Mouse (Mus musculus): ENCODE data around the gene Gnl3. TPM values are rescaled to one million over a fixed set of nuclear protein-coding genes. Genes with fewer than 3 reads are reported as not detected.
A peak's percentile ranks its signal among the peaks of the same experiment; 100 is the strongest.

Gnl3 gene
- 53.5 and 59.6 TPM in 2 replicates for polyA plus RNA-seq (2015; fragmentation: Nextera tagmentation; extraction: Ambion mirVana)

DNA sequence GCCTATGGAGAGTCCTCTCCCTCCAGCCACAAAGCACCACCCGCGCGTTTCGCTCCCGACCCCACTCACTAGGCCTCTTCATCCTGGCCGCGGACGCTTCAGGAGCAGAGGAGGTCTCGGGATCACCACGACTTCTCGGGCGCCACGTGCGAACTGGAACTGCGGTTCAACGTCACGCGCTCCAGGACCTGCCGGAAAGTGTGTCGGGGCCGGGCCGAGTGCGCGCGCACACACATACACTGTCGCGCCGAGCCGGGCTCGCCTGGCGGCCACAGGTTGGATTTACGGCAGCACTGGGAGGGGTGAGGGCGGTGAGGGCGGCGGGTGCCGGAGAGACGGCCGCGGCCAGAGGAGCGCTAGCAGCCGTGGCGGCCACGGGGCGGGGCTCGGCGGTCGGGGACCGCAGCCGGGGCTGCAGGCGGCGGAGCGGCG lies at the start of gene Gnl3, which contains the start of gene Pbrm1:
Gnl3 (minus strand) TSS at position 293 of the 432 bp plus-strand sequence.
Pbrm1 (plus strand) TSS at position 279 of the 432 bp plus-strand sequence.
- Histone ChIP-seq H3K4me1 (replicated peaks; ENCODE audit: control insufficient read depth, insufficient read depth, low read length) (peaks cover 5% of the 10 kb centered on the region; the same call in 1 of the 2 replicates), H3K9me3 (ENCODE audit: control insufficient read depth) (no peaks in the 10 kb centered on the region), H3K4me2 (replicated peaks; ENCODE audit: low read depth) (peak within 1 kb of the TSS; percentile 88), H3K9ac (ENCODE audit: low read depth, low read length) (peak within 1 kb of the TSS; percentile 90), H3K36me3 (ENCODE audit: control insufficient read depth, insufficient read depth) (peaks cover 21% of the 10 kb centered on the region), H3K27me3 (replicated peaks; ENCODE audit: control insufficient read depth, insufficient read depth, low read length) (no peaks in the 10 kb centered on the region), H3K27ac (ENCODE audit: low read depth, low read length) (peak within 1 kb of the TSS; percentile 99), H3K4me3 (ENCODE audit: low read depth, low read length) (peak within 1 kb of the TSS; percentile 75)
- under 1% methylated on average over 44 of the region's 53 CpGs for WGBS
- TF ChIP-seq CTCF (IDR thresholded peaks at IDR 0.05; ENCODE audit: low read depth) = peak; percentile 51
- ATAC-seq = peak; percentile 94

DNA sequence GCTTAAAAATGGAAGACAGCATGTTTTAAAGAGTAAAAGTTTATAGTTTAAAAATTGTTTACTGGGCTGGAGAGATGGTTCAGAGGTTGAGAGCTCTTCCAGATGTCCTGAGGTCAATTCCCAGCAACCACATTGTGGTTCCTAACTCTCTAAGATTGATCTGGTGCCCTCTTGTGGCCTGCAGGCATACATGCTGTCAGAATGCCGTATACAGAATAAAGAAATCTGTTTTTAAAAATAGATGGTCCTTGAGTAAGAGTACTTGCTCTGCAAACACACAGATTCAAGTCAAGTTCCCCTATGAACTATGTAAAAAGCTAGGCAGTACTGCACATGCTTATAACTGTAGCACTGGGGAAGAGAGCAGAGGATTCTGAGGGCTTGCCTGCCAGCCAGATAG lies 43.3 kb upstream of the Gnl3 start:
- Histone ChIP-seq H3K9ac (ENCODE audit: low read depth, low read length) (no peak overlapping the region), H3K4me1 (replicated peaks; ENCODE audit: control insufficient read depth, insufficient read depth, low read length) (no peaks in the 10 kb centered on the region), H3K27ac (ENCODE audit: low read depth, low read length) (no peak overlapping the region), H3K27me3 (replicated peaks; ENCODE audit: control insufficient read depth, insufficient read depth, low read length) (no peaks in the 10 kb centered on the region), H3K4me3 (ENCODE audit: low read depth, low read length) (no peak overlapping the region), H3K4me2 (replicated peaks; ENCODE audit: low read depth) (no peak overlapping the region), H3K36me3 (ENCODE audit: control insufficient read depth, insufficient read depth) (peaks cover 38% of the 10 kb centered on the region), H3K9me3 (ENCODE audit: control insufficient read depth) (no peaks in the 10 kb centered on the region)
- peak; percentile 64 for TF ChIP-seq CTCF (IDR thresholded peaks at IDR 0.05; ENCODE audit: low read depth)
- no peak for ATAC-seq
- 59% methylated on average over 1 of the region's 1 CpGs for WGBS

DNA sequence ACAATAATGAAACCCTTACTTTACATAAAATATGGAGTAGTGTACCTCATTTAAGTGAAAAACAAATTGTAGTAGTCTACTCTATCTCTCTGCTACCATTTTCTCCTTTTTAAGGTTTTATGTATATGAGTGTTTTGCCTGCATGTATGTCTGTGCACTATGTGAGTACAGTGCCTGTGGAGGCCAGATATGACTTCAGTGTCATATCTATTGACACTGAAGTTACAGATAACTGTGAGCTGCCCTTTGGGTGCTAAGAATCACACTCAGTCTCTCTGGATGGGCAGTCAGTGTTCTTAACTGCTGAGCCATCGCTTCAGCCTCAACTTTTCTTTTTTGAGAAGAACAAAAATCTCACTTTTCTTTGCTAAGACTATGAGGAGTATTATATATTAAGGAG lies 26.9 kb upstream of the Gnl3 start:
- Histone ChIP-seq H3K27ac (ENCODE audit: low read depth, low read length) (no peak overlapping the region), H3K4me1 (replicated peaks; ENCODE audit: control insufficient read depth, insufficient read depth, low read length) (no peaks in the 10 kb centered on the region), H3K9ac (ENCODE audit: low read depth, low read length) (no peak overlapping the region), H3K27me3 (replicated peaks; ENCODE audit: control insufficient read depth, insufficient read depth, low read length) (no peaks in the 10 kb centered on the region), H3K4me2 (replicated peaks; ENCODE audit: low read depth) (no peak overlapping the region), H3K4me3 (ENCODE audit: low read depth, low read length) (no peak overlapping the region), H3K36me3 (ENCODE audit: control insufficient read depth, insufficient read depth) (peaks cover 71% of the 10 kb centered on the region), H3K9me3 (ENCODE audit: control insufficient read depth) (no peaks in the 10 kb centered on the region)
- 100% methylated on average over 1 of the region's 1 CpGs for WGBS
- no peak for ATAC-seq
- TF ChIP-seq CTCF (IDR thresholded peaks at IDR 0.05; ENCODE audit: low read depth) = no peak

DNA sequence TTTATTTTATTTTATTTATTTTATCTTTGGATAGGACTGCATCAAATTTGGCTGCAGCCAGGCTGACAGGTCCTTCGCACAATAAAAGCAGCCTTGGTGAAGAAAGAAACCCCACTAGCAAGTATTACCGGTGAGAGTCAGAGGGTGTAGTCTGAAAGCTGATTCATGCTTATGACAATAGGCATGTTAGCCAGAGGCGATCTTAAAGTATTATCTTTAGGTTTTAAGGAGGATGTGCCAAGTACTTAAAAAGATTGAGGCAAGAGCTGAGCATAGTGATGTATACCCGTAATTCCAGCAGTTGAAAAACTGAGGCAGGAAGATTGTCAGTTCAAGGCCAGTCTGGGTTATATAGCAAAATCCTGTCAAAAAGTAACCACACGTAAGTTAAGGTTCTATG lies 26.3 kb upstream of the Gnl3 start:
- Histone ChIP-seq H3K4me2 (replicated peaks; ENCODE audit: low read depth) (no peak overlapping the region), H3K27ac (ENCODE audit: low read depth, low read length) (no peak overlapping the region), H3K36me3 (ENCODE audit: control insufficient read depth, insufficient read depth) (peaks cover 66% of the 10 kb centered on the region), H3K4me1 (replicated peaks; ENCODE audit: control insufficient read depth, insufficient read depth, low read length) (no peaks in the 10 kb centered on the region), H3K27me3 (replicated peaks; ENCODE audit: control insufficient read depth, insufficient read depth, low read length) (no peaks in the 10 kb centered on the region), H3K4me3 (ENCODE audit: low read depth, low read length) (no peak overlapping the region), H3K9ac (ENCODE audit: low read depth, low read length) (no peak overlapping the region), H3K9me3 (ENCODE audit: control insufficient read depth) (no peaks in the 10 kb centered on the region)
- 94% methylated on average over 5 of the region's 5 CpGs for WGBS
- ATAC-seq = no peak
- TF ChIP-seq CTCF (IDR thresholded peaks at IDR 0.05; ENCODE audit: low read depth) = no peak

DNA sequence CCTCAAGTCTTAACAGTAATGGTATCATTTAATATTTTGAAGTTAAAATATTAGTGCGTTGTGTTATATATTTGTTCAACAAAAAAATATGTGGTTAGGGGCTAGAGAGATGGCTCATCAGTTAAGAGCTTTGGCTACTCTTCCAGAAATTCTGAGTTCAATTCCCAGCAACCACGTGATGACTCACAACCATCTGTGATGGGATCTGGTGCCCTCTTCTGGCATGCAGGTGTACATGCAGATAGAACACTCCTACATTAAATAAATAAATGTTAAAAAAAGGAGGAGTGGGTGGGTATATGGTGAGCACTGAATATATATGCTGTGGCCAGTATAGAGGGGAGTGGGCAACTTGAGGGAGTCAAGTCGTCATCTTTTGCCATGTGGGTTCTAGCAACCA lies 6.8 kb upstream of the Gnl3 start:
- H3K4me2 ChIP-seq (replicated peaks; ENCODE audit: low read depth) = no peak overlapping the region
- no peak for ATAC-seq
- H3K9ac ChIP-seq (ENCODE audit: low read depth, low read length) = no peak overlapping the region
- no peaks in the 10 kb centered on the region for H3K9me3 ChIP-seq (ENCODE audit: control insufficient read depth)
- H3K36me3 ChIP-seq (ENCODE audit: control insufficient read depth, insufficient read depth) = peaks cover 40% of the 10 kb centered on the region
- 84% methylated on average over 3 of the region's 3 CpGs for WGBS
- H3K27me3 ChIP-seq (replicated peaks; ENCODE audit: control insufficient read depth, insufficient read depth, low read length) = no peaks in the 10 kb centered on the region
- H3K4me3 ChIP-seq (ENCODE audit: low read depth, low read length) = no peak overlapping the region
- TF ChIP-seq CTCF (IDR thresholded peaks at IDR 0.05; ENCODE audit: low read depth) = peak; percentile 60
- no peak overlapping the region for H3K27ac ChIP-seq (ENCODE audit: low read depth, low read length)
- no peaks in the 10 kb centered on the region for H3K4me1 ChIP-seq (replicated peaks; ENCODE audit: control insufficient read depth, insufficient read depth, low read length)

DNA sequence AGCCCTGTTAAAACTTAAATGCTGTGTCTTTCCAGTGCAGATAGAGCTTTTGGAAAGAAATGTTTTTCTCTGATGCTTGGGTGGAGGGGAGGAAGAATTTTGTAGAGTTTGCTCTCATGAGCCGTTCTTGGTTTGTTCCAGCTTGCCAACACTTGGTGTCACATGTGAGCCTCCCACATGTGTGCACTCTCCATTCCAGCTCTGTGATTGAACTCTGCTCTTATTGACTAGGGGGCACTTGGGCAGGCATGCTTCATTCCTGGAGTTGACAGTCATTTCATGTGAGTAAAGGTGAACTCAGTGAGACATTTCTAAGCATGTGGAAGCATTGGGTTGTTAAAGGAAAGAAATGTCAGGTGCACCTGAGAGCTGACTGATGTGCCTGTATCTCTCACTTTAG lies 3.6 kb upstream of the Gnl3 start:
- Histone ChIP-seq H3K4me1 (replicated peaks; ENCODE audit: control insufficient read depth, insufficient read depth, low read length) (peaks cover 5% of the 10 kb centered on the region; the same call in 1 of the 2 replicates), H3K27me3 (replicated peaks; ENCODE audit: control insufficient read depth, insufficient read depth, low read length) (no peaks in the 10 kb centered on the region), H3K27ac (ENCODE audit: low read depth, low read length) (peak overlapping the region; percentile 23; the same call in 1 of the 2 replicates), H3K9me3 (ENCODE audit: control insufficient read depth) (no peaks in the 10 kb centered on the region), H3K9ac (ENCODE audit: low read depth, low read length) (no peak overlapping the region), H3K4me2 (replicated peaks; ENCODE audit: low read depth) (no peak overlapping the region), H3K36me3 (ENCODE audit: control insufficient read depth, insufficient read depth) (peaks cover 23% of the 10 kb centered on the region), H3K4me3 (ENCODE audit: low read depth, low read length) (no peak overlapping the region)
- TF ChIP-seq CTCF (IDR thresholded peaks at IDR 0.05; ENCODE audit: low read depth) = peak; percentile 24; the same call in 1 of the 2 replicates
- WGBS = 21% methylated on average over 1 of the region's 1 CpGs
- ATAC-seq = no peak
